Mouse (Mus musculus) embryo, embryonic 11.5 days (tissue): ENCODE measurements around the gene Fgf22.

Source experiments
- DNase-seq: peaks from one replicate; pipeline ENCODE4 v3.0.0-alpha.2; 2012; ENCODE audit warnings: low read depth, low spot score

Gene Fgf22

GRCm38 (mm10) chr10:79792339-79793040, 37.6 kb downstream of the Fgf22 start:
- no peak for DNase-seq

DNA sequence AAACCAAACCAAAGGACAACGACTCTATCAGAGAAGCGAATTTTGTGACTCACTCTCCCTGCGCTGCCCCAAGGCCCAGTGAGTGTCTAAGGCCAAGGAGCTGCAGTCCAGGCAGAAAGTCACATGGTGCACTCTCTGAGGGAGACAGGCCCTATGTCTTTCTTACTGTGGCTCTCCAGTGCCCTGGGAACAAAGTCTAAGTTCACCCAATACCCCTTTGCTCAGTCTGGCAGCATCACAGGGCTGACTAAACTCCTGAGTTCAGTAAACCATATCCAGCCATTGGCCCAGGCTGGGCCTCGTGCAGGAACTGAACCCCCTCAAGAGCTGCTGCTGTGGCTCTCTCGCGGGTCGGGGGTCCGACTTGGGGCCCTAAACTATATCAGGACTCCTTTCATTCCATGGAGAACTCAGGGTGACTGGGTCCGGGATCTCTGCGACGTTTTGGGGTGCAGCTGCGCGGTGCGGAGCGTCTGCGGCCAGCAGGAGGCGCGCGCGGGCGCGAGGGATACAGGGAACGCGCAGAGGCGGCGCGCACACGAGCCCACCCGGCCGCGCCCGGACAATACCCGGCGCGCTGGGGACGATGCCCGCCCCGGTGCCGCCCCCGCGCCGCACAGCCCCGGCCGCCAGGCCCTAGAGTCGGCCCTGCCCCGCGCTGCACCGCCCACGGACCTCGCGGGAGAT, 38.3 kb downstream of the Fgf22 start, which contains the start of gene Palm:
Palm (plus strand) TSS at position 522 of the 687 bp plus-strand sequence.
- no peak for DNase-seq

DNA sequence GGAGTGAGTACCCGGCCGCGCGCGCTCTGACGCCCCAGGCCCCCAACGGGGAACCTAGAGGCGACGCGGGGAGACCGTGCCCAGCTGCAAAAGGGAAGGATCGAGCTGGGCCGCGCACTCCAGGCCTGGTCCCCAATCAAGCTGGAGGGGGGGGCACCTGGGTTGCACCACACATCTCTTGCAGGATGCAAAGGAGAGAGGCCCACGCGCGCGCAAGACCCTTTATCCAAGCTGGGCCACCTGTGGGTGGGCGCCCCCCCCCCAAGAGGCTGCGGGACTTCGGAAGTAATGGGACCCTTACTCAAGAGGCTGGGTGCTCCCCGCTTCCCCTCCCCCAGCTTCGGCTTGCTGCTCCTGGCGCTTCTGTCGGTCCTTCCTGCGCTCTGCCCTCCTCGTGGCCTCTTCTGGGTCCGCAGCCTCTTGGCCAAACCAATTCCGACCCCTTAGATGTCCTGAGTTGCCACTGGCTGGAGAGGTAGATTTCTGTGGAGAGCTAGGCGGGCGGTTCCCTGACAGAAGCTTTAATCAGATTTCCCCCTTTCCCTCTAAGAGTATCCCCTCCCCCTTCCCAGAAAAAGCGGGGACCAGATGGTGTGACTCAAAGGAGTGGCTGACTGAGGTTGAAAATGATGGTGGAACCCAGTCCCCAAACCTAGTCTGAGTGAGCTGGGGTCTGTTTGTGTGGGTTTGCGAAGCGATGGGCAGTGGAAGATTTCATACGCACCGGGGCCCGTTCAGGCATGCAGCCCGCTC, 39.0 kb downstream of the Fgf22 start:
- no peak for DNase-seq

DNA sequence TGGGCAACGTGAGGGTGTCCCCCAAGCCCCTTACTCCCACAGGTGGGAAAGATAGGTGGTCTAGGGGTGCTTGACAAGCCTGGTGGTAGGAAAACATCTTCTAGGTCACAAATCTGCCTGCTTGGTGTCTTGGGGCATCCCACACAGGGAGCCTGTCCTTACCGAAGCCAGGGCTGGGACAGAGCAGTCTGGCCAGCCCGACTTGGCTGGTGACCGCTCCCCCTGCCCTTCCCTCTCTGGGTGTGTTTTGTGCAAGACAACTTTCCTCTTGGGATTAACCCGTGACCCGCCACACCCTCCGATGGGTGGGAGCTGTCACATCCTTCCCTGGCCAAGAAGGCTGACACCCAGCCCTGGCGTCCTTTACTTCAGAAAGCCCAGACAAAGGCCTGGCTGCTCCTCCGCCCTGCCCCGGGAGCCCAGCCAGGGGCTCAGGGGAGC, 39.6 kb downstream of the Fgf22 start:
- DNase-seq: no peak

DNA sequence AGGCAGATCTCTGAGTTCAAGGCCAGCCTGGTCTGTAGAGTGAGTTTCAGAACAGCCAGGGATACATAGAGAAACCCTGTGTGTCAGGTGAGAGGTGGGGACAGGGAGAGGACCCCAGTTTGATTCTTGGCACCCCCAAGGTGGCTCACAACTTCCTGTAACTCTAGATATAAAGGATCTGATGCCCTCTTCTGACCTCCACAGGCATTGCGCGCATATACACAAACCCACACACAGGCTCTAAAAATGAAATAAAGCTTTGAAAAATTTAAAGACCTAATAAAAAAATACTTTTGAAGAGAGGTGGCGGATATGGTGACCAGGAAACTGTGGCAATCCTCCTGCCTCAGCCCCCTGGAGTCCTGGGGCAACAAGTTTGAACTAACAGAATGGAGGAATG, 41.0 kb downstream of the Fgf22 start:
- no peak for DNase-seq

DNA sequence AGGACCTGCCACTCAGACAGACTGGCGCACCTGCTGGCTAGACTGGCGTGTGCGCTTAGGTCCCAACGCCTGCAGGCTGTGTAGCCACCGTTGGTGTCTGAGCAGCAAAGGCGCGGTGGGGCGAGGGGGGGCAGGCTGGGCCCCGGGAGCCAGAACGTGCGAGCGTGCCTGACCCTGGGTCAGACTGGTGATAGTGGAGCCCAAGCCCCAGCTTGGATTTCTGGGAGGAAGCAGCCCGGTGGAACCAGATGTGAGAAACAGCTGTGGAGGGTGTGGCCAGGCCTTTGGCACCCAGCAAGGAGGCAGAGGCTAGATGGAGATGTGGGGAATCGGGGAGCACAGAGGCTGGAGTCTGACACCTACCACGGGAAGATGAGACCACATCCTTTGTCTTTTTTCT, 42.5 kb downstream of the Fgf22 start:
- DNase-seq: no peak

DNA sequence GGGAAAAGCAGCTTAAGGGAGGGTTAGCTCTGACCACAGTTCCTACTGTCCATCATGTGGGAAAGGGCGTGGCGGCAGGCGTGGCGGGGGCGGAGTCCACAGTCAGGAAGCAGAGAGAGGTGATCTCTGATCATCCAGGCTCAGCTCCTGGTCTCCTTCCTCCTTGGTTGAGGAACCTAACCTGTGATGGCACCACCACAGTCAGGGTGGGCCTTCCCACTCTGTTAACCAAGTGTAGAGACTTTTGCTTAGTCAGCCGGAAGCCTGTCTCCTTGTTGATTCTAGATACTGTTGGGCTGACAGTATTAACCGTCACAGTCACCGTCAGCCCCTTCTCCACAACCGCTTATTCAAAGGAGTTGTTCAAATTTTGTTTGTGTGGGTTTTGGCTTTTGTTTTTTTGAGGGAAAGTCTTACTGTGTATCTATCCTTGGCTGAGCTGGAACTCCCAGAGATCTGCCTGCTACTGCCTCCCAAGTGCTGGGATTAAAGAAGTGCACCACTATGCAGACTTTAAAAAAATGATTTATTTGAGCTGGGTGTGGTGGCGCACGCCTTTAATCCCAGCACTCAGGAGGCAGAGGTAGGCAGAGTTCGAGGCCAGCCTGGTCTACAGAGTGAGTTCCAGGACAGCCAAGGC, 43.5 kb downstream of the Fgf22 start:
- no peak for DNase-seq

GRCm38 (mm10) chr10:79800508-79800907, 45.6 kb downstream of the Fgf22 start:
- DNase-seq: no peak

DNA sequence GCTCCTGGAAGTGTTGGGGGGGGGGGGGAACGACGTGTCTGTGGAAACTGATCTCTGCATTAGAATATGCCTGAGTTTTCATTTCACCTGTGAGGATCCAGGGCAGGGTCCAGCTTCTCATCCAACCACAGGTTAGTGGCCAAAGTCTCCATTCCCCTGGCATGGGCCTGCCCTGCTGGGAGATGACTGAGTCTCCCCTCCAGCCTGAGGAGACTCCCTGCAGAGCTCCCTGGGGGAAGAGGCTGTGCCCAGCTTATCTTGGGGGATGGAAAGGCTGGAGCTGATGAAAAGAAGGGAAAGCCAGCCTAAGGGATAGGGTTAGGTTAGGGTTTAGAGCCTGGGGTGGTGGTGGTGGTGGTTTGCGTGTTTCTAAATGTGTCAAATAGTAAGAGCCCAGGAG, 47.0 kb downstream of the Fgf22 start:
- no peak for DNase-seq

DNA sequence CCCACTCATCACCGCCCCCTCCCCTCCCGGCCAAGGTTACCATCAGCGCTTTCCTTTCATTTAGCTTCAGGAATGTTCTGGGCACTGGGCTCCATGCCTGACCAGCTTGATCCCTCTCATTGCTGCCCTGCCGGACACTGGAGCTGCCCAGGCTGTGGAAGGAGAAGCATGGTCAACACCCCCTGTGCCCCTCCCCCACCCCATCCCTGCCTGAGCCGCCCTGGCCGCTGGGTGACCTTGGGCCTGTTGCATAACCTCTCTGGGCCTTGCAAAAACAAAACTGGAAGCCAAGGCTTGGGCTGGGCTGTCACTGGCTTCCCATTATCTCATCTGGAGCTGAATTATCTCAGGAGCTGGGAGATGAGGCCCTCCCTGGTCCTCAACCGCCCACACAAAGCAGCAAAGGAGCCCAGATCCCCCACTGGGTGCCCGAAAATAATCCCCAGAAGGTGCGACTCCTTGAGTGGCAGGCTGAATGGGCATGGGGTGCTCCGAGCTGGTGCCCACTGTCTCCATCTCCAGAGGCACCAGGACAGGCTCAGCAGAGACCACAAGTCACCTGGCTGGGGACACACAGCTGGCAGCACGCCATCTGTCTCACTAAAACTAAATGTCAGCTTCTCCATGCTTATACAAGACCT, 47.6 kb downstream of the Fgf22 start:
- DNase-seq: no peak

GRCm38 (mm10) chr10:79803716-79804323, 48.9 kb downstream of the Fgf22 start:
- DNase-seq: peak; percentile 74

DNA sequence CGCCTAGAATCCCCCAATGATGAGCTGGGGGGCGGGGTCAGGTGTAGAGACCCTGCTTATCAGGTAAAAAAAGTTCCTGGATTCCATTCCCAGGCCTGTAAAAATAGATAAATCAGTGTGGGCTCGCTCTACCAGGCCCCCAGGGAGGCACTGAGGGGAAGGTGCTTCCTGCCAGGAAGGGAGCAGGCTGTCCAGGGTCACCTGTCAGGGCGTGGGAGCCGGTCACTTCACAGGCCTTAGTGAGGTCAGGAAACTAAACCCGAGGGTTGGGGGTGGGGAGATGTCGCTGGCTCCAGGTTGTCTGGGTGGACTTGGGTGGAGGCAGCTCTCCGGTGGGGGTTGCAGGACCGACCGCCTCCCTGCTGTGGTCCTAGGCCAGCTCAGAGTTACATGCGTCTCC, 50.8 kb downstream of the Fgf22 start:
- no peak for DNase-seq

- DNase-seq: no peak
Observed at GRCm38 (mm10) chr10:79806331-79806730, 51.5 kb downstream of the Fgf22 start.

DNA sequence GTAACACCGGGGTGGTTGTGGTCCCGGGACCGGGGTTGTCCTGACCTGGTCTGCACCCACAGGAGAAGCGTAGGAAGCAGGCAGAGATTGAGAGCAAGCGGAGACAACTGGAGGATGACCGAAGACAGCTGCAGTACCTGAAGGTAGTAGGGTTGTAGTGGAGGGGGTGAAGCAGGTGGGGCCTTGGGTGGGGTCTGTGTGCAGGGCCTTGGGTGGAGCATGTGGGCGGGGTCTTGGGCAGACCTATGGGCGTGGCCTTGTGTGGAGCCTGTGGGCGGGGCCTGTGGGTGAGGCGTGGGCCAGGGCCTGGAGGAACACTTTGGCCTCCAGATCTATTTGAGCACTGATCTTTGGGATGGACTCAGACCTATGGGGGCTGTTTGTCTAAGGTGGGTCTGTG, 52.1 kb downstream of the Fgf22 start:
- DNase-seq: no peak

DNA sequence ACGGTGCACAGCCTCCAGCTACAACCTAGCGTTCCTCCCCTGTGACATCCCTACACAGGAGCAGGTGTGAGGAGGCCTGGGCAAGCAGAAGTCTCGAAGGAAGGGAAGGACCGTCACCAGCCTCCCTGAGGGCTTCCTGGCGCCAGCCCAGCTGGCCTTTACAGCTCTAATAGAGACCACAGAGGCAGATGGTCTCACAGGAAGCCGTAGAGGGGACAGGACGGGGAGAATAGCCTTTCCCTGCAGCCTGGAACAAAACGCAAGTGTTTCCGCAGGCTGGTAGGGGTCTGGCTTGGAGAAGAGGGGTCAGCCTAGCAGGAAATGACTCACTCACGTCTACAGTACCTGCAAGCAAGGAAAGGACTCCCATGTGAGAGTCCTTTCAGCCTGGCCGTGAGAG, 53.0 kb downstream of the Fgf22 start:
- no peak for DNase-seq
